Mouse (Mus musculus) thymus, postnatal 36 days (tissue): ENCODE data around the gene Crygd.
"Not testable (repeated sequence)": the region's sequence is repeated elsewhere in the genome, so short reads cannot be mapped to it uniquely, and the experiment has no call there.

Experiments used
- DNase-seq, 2 experiments: peaks; one replicate each; pipeline ENCODE4 v3.0.0; 2022; ENCODE audit warnings: mixed read lengths in 2 of 2

Crygd gene

GRCm38 (mm10) chr1:65063352-65063751, at the start of gene Crygd:
Gene Crygd (minus strand): TSS chr1:65063452.
- no peak for DNase-seq

- no peak for DNase-seq
Observed at GRCm38 (mm10) chr1:65112807-65113196, 49.5 kb upstream of the Crygd start.

- peak in 1 of 2 experiments; percentile 14 for DNase-seq
Observed at GRCm38 (mm10) chr1:65112031-65112806, 49.0 kb upstream of the Crygd start.

GRCm38 (mm10) chr1:65109756-65110435, 46.6 kb upstream of the Crygd start:
- no peak for DNase-seq

GRCm38 (mm10) chr1:65109196-65109595, 45.9 kb upstream of the Crygd start:
- DNase-seq, result no peak

GRCm38 (mm10) chr1:65107654-65108279, 44.5 kb upstream of the Crygd start:
- DNase-seq, result no peak

GRCm38 (mm10) chr1:65103273-65103672, 40.0 kb upstream of the Crygd start, which contains the start of gene Cryga:
Gene Cryga (minus strand): TSS chr1:65103373.
- DNase-seq, result no peak

- DNase-seq, result no peak
Observed at GRCm38 (mm10) chr1:65096953-65097352, 33.7 kb upstream of the Crygd start.

- no peak for DNase-seq
Observed at GRCm38 (mm10) chr1:65091566-65091965, 28.3 kb upstream of the Crygd start.

- DNase-seq, result no peak
Observed at GRCm38 (mm10) chr1:65090370-65090769, 27.1 kb upstream of the Crygd start.

- DNase-seq, result no peak
Observed at GRCm38 (mm10) chr1:65088567-65089356, 25.5 kb upstream of the Crygd start.

GRCm38 (mm10) chr1:65082188-65082587, 18.9 kb upstream of the Crygd start, which contains the start of gene Crygb:
Gene Crygb (minus strand): TSS chr1:65082288.
- no peak for DNase-seq

GRCm38 (mm10) chr1:65075607-65076006, 12.4 kb upstream of the Crygd start:
- DNase-seq, result no peak

GRCm38 (mm10) chr1:65073589-65073988, 10.3 kb upstream of the Crygd start, which contains the start of gene Crygc:
Gene Crygc (minus strand): TSS chr1:65073689.
- DNase-seq, result no peak

GRCm38 (mm10) chr1:65067842-65068241, 4.6 kb upstream of the Crygd start:
- DNase-seq, result no peak

GRCm38 (mm10) chr1:65064201-65064600, 949 bp upstream of the Crygd start:
- DNase-seq, result no peak

- DNase-seq, result no peak
Observed at GRCm38 (mm10) chr1:65052140-65052539, 11.1 kb downstream of the Crygd start.

- DNase-seq, result no peak
Observed at GRCm38 (mm10) chr1:65051696-65052095, 11.6 kb downstream of the Crygd start.

- DNase-seq, result not testable (repeated sequence)
Observed at GRCm38 (mm10) chr1:65050952-65051351, 12.3 kb downstream of the Crygd start, which contains the start of gene Cryge. Gene Cryge (minus strand): TSS chr1:65051149.

GRCm38 (mm10) chr1:65048781-65049180, 14.5 kb downstream of the Crygd start:
- no peak for DNase-seq

GRCm38 (mm10) chr1:65046401-65047109, 16.7 kb downstream of the Crygd start:
- no peak for DNase-seq

- DNase-seq, result no peak
Observed at GRCm38 (mm10) chr1:65043433-65043832, 19.8 kb downstream of the Crygd start.
